Mouse (Mus musculus) G1E (cell line): ENCODE data around the gene Mdk.

Experiments used
- CTCF ChIP-seq: IDR thresholded peaks from 2 replicates; pipeline ENCODE4 v1.5.1; 2012; ENCODE audit warnings: low read depth, low read length, inconsistent platforms, mixed read lengths
- GATA1 ChIP-seq: IDR thresholded peaks from 2 replicates; pipeline ENCODE4 v1.6.1; 2012; ENCODE audit warnings: borderline replicate concordance, low read length, inconsistent platforms, mixed read lengths
- GATA2 ChIP-seq: IDR thresholded peaks from 2 replicates; pipeline ENCODE4 v1.6.1; 2012; ENCODE audit warnings: low read depth, low read length, inconsistent platforms, borderline replicate concordance
- POLR2AphosphoS5 ChIP-seq: IDR thresholded peaks from 2 replicates; pipeline ENCODE4 v1.6.1; 2012; ENCODE audit warnings: low read depth, low read length, inconsistent platforms; ENCODE audit not compliant: insufficient replicate concordance
- TAL1 ChIP-seq: conservative IDR thresholded peaks from 2 replicates; pipeline ENCODE4 v1.6.1; 2012; ENCODE audit warnings: low read depth, low read length, inconsistent platforms, mixed read lengths

DNA sequence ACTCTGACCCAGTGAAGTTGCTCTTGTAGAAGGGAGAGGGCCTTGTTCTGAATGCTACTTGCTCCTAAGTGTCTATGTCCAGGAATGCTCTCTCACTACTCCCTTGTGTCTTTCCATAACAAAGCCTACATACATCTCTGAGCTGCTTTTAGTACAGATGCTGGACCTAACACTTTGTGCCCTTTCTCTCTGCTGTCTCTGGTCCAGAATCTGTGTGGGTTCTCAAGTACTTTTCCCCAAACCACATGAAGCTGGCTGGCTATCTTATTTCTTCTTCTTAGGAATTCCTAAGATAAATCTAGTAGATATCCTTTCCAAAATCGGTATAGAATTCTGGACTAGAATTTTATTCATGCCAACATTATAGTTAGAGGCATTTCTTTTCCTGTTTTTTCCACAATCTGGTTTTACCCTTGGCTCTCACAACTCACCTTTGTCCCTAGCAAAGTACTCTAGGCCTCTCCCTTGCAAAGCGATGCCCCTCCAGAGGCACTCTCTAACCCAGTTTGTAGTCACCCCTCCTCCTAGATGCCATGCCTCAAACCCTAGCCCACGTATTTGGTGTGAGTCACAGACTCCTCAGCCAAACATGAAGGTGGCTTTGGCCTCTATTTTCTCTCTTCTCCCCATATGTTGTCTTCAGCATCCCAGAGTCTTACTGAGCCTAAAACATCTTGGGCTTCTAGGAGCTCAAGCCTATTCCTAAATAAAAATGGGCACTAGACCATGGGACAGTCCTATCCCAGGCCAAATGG, 28.7 kb downstream of the Mdk start:
- TF ChIP-seq GATA1 (no peak), CTCF (no peak), TAL1 (no peak), POLR2AphosphoS5 (no peak), GATA2 (no peak)
